Mouse (Mus musculus) testis, postnatal 10 days (tissue): ENCODE measurements around the gene Sash3.

Source experiments
- DNase-seq: peaks from one replicate; pipeline ENCODE4 v3.0.0; 2021; ENCODE audit warnings: low spot score

The Sash3 gene

DNA sequence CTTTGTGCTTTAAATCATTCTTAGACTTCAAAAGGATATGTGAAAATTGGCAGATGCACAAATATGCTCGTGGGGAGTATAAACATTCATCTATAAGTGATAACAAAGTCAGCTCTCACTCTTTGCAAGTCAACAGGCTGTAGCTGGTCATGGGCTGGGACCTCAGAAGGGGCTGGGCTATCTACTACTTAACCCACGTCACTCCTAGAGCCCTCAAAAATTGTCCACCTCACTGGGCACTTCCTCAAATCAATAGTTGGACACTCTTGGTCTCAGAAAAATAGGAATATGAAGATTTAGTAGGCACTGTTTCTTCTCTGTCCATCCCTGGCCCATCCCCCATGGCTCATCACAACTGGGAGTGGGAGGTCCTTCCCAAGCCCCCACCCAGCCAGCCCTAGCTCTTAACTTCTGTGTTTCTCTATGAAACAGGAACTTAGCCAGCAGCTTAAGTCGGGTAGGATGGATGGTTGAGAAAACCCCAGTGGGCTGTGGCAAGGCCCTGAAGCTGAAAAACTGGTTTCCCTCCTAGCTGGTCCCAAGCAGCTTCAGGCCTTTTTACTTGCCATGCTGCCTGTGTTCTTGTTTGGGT, 5.9 kb upstream of the Sash3 start:
- DNase-seq, result no peak

DNA sequence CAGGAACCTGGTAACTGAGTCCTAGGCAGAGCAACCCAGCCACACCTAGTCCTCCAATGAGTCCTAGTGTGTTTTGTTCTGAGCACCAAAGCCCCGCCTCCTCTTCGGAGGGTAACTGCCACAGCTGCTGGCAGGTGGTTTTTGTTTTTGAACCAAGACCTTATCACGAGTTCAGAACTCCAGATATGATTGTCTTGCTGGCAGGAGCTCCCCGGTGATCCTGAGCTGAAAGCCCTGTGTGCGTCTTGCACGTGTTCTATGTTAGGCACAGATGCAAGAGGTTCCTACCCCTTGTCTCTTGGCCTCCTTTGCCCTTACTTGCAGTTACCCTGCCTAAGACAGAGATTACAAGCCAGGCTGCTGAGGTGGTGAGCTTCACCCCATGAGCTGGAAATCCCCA, 4.8 kb upstream of the Sash3 start:
- no peak for DNase-seq

DNA sequence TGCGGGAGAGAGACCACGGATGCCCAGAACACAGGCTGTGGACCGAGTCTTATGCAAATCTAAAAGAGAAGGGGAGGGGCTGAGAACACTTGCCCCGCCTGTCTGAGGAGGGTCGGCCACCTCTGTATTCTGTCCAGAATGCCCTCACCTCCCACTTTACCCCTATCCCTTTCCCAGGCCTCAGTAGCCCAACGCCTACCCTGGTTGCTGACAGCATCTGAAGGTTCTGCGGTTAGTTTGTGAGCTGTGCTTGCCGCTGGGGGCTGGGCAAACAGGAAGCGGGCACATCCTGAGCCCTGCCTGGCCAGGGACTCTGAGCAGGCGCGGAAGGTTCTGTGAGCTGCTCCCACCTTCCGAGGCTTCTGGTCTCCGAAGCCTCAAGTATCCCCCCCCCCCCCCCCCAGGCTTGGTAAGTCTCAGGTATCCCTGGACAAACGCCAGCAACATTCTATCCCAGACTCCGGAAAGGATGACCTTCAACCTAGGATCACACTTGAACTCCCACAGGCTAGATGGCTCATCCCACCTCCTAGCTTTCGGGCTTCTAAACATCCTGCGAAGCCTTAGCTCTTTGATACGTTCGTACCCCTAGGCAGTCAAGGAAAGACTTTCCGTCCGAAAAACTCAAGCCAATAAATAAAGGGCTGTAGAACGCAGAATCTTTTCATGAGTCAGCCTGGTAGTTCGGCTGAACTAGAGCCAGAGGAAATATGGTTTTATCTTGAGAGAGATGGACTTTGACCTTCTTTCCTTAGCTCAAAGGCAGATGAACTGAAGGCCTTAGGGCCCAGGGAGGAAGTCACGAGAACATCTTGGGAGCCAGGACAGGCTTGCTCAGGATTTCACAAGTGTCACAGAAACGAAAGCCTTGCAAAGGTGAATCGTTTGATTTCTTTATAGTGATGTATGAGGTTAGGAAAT, 2.6 kb upstream of the Sash3 start:
- no peak for DNase-seq

DNA sequence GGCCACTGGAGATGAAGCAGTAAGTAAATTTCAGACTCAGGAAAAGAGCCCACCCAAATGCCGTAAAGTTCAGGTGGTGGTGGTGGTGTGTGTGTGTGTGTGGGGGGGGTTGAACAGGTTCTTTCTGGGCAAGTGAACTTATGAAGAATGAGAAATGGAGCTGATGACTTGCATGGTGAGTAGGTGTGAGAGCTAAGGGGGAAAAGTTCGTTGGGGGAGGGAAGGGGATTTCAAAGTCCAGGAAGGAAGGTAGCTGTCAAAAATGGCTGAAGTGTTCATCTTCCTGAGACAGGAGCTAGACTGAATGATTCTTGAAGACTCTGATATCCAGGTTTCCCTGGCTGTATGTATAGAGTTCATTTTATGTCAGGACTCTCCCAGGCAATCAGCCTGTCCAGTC, 990 bp downstream of the Sash3 start:
- DNase-seq, result no peak

DNA sequence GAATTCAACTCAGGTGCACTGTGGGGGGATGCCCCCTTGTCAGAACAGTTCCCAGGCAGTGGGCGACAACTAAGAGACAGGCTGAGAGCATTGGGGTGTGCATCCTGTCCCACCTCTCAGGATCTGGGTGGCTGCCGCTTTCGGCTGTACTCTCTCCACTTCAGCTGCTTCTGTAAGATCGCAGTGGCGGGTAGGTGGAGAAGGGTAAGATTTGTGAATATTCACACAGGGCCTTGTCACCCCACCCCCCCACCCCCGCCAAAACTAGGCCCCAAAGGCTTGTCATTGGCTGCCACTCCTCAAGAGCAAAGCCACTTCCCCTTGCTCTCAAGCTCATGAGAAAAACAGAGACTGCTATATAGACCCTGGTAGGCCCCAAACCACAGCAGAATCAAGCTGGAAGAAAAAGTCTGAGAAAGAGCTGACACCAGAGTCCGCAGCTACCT, 1.5 kb downstream of the Sash3 start:
- DNase-seq, result no peak

DNA sequence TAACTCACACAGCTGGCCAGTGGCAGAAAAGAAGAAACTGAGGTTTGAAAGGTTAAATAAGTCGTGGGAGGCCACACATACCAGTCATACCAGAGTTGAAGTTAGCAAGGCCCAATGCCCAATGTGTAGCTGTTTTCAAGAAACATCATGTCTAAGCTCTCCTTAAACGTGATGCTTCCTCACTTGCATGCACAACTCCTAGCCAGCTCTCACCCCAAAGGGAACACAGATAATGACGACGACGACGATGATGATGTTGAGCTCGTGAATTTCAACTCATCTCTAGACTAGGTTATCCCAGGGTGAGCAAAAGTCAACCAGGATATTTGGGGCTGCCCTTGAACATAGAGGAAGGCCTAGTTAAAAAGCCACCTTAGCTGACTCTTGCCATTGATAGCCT, 5.9 kb downstream of the Sash3 start:
- no peak for DNase-seq

DNA sequence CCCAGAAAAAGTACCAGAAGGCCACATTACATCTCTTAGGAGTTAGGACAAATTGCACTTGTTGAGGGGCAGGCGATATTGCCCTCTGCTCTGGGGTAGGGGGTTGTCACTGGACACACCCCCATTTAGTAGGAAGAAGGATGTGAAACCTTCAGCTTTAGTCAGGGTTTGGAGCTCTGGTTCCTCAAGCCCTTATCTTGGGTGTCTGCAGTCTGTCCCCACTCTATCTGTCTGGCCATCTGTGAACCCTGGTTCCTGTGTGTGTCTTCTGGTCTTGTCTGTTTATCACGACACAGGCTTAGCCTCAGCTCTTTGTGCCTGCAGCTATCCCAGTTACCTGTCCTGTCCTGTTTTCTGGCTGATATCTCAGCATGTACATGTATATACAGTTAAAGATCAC, 7.2 kb downstream of the Sash3 start:
- DNase-seq, result no peak

DNA sequence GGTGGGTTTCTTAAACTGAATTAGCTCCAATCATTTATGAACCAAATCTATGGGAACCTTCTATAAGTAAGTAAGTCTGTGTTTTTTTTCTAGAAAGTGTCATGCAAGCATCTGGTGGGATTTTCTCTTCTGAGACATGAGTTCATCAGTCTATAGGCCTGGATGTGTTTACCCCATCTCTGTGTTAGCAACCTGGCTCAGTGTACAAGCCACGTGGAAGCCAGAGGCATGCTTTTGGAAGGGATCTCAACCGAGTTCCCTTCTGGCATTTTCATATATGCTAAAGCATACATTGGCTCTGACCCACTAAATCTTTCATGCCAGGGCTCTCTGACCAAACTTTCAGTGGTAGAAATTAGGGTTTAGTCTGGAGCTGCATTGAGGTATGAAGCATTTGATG, 7.7 kb downstream of the Sash3 start:
- no peak for DNase-seq

DNA sequence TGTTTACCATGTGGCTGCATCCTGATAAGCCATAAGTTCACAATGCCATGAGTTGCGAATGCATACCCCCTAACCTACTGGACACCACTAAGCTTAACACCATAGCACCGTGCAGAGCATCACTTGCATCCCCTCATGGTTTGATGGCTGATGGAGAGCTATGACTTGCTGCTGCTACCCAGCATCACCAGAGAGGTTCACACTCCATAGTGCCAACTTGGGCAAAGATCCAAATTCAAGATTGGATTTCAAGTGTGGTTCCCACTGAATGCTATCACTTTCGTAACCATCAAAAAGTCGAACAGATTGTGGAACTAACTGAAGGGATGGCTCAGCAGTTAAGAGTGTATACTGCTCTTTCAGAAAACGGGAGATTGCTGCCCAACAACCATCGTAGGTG, 9.3 kb downstream of the Sash3 start:
- no peak for DNase-seq

DNA sequence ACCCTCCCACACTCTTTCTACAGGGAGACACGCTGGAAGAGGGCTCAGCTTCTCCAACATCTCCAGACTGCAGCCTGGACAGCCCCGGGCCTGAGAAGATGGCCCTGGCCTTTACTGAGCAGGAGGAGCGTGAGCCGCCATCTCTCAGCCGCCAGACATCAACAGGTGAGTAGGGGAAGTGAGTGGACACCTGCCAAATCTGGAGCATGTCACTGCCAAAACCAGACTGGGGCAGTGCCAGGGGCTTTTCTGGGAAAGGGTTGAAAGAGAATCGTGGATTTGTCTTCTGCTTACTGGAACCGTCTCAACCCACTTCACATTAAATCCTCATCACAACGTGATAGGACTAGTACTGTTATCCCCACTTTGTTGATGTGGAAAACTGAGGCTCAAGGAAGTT, 11.2 kb downstream of the Sash3 start:
- DNase-seq, result no peak

DNA sequence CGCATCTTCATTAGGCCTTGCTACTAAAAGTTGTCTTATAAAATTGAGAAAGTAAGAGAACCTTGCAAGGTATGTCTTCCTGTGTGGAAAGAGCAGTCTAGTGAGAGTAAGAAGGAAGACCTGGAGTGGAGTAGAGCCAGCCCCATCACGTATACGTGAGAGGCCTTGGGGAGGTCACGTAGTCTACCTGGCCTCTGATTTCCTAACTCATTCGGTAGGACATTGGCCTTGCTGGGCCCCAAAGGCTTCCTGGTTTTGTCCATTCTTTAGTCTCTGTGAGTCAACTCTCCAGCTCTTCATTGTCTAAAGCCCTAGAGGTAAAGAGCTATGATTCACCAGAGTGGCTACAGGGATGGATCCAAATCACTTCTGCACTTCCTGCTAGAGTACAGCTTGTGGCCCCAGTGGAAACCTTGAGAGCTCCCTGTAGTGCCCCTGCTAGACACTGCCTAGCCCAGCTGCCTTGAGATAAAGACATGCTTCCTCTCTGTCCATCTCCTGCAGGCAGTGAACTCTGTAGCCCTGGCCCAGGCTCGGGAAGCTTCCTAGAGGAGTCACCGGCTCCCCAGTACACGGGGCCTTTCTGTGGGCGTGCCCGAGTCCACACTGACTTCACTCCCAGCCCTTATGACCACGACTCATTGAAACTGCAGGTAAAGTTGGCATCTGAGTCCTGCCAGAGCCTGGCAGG, 12.1 kb downstream of the Sash3 start:
- no peak for DNase-seq

DNA sequence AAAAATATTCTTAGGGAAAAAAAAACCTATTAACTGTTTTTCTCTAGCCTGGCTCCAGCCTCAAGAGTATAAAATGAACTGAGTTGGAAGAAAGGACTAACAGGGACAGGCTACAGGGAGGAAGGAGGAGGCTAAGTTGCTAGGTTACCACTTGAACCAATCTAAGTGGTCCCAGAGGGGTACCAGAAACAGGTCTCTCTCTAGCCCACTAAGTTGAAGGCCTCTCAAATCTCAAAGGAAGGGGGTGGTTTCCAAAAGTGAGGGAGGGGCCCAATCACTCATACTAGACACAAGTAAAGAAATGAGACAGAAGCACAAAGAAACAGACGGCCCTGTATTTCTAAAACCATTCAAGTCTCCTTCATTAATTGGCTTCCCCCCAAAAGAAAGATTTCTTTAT, 23.7 kb downstream of the Sash3 start:
- no peak for DNase-seq

DNA sequence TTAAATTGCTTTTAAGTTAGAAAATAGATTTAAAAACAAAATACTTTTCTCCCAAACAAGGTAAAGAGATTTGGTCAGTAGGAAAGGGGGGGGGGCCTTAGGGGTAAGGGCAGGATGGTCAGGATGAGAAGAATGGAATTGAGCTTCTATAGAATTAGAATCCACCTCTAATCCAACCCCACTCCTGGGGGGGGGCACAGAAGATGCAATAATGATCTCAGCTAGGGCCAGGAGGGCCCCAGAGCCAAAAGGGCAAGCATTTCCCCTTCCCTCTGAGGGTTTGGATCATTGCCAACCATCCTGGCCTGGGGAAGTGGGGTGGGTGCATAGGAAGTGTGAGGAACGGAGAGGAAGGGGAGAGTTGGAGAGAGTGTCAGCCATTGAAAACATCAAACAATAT, 24.1 kb downstream of the Sash3 start:
- no peak for DNase-seq

DNA sequence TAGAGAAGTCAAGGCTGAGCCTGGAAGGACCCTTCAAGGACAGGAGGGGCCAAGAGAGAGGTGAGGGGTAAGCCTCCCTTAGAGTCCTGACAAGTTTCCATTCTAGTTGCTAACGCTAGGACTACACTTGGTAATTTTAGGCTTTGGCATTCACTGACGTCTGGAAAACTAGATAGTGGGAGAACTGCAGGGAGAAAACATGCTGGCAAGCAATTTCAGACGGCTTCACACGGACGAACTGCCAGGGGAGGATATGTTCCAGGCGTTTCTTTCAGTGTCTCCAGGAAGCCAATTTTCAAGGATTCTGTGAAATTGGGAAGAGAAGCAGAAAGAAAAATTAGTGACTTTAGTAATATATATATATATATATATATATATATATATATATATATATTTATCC, 35.6 kb downstream of the Sash3 start:
- DNase-seq, result no peak

DNA sequence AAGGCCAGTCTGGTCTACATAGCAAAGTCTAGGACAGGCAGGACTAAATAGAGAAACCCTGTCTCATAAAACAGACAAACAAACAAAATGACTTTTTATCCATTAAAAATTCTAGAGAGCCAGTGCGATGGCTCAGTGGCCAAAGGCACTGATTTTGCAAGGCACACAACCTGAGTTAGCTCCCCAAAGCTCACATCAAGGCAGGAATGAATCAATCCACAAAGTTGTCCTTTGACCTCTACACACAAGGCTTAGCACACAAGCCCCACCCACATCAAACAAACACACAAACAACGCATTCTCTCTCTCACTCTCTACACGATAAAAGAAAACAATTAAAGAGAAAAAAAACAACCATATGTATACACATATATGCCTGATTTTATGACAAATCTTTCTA, 38.5 kb downstream of the Sash3 start:
- no peak for DNase-seq

DNA sequence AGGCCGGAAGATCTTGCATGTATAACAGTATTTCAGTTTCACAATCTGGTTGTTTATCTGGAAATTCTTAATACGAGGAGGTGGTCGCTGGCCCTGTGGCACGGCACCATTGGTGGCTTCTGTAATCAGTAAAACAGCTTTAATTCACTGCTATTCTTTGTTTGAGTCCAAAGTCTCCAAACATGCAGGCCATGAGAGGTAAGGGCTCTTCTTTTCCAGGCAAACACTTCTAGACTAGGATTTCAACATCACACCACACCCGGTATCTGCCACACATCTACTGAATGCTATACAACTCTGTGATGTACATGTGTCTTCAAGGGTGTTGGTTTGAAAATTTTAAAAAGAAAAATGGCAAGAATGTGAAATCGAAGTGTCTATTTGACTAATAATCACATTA, 45.0 kb downstream of the Sash3 start:
- no peak for DNase-seq

DNA sequence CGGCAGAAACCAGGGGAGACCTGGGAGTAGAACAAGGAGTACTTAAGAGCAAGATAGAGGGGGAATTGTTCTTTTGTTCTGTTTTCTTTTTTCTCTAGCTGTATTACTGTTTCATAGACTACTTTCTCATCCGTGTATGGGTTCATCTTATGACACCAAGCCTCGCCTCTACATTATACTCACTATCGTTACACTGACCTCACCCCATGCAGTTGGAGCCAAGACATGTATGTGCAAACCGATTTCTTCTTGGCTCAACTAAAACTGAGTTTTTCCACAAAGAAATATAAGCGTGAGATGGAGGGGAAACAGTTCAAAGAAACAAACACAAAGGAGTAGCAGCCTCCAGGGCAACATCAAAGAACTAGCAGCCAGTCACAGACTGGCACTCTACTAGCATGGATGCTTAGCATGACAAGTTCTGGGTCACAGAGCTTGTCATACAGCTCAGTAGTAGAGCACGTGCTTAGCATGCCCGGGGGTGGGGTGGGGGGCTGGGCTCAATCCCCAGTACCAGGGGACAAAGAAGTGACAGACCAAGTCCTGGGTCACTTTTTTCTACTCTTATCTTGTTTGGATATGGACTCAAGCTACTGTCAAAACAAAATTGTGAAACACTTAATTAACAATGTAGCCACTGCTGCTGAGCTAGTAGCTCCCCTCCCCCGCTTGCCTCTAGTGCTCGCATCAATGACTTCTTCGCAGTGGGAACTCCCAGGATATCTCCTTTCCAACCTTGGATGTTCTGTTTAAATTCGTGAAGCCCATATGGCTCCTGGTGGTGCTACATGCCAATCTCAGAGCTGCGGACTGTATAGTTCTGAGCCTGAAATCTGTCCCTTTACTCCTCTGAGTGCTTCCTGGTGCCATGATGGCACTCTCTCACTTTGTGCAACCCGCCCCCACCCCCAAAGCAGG, 47.3 kb downstream of the Sash3 start:
- peak; percentile 50 for DNase-seq

DNA sequence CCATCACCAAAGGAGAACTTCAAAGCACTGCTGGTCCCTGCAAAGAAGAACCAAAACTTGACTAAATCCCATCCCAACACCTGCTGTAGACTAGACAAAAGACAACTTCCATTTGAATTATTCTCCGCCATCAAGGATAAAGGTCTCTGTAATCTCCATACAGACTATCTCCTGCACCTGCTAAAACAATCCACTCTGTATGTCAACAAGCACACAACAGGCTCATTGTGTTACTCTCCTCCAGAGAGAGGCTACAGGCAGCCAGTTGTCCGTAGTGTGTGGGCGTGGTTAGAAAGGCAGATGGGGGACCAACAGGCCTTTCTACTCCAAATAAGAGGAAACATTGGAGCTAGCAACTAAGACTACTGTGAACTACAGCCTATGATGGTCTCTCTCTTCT, 51.6 kb downstream of the Sash3 start:
- DNase-seq, result no peak

DNA sequence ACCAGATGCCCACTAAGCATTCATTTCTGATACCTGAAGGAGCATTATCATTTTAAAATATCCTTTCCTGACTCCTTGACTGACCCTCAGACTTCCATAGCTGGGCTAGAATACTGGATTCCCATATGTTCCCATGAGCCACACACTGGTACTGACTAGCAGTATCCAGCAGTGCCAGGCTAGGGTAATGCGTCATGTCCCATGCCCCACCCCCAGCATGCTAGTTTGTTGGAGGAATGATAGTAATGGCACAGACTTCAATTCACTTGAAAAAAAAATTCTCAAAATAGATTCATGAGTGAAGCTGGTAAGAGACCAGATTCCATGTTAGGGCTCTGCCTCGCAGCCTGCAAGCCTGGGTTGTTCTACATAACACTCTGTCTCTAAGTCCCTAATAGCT, 52.8 kb downstream of the Sash3 start:
- no peak for DNase-seq

DNA sequence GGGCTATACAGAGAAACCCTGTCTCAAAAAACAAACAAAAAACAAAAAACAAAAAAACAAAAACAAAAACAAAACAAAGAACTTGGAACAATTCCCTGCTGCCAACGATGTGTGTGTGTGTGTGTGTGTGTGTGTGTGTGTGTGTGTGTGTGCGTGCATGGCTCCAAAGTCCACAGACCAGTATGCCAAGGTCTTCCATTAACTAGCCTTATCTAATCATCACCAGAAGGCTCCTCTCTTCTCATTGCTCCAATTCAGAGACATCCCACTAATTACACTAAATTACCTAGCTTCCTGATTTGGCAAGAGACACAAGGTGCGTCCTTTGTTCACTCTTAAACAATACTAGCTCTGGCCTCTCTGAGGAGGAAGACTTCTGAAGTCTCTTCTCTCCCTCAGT, 54.5 kb downstream of the Sash3 start:
- DNase-seq, result no peak

DNA sequence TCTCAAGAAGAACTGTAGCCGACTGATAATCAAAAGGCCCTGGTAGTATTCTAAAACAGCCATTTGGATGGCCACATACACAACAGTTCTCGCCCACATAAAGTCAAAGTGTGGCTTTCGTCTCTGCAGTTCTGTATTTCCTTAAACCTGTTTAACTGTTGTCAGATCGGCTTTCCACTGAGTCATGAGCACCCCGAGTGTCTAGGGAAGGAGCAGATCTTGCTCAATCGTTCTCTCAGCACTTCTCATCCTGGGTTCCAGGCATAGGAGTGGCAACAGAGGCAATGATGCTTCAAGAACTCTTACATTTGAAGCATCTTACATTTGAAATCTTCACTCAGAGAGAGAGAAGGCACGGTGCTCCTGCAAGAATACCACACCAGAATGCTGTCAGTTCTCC, 55.7 kb downstream of the Sash3 start:
- no peak for DNase-seq

DNA sequence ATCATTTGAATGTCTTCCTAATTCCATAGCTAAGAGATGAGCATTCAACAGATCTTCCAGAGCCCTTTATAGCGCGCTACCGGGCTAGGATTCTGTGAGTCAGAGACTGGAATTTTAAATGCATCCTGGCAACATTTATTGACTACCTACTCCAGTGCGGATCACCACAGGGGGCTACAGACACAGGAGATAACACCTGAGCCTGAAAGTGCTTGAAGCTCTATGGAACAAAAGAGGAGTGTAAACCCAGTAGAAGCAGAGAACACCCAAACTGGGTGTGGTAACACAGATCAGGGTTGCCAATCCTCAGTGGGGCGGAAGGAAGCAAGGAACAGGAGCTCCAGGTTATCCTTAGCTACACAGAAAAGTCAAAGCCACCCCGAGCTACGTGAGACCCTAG, 56.2 kb downstream of the Sash3 start:
- DNase-seq, result no peak
